Mouse (Mus musculus) ES-E14 (cell line): Measurements from ENCODE around the gene Fcf1. TPM values are rescaled to one million over a fixed set of nuclear protein-coding genes. Genes with fewer than 3 reads are reported as not detected.
A peak's percentile ranks its signal among the peaks of the same experiment; 100 is the strongest.

Experiments used
- DNase-seq: peaks from one replicate; pipeline ENCODE4 v3.0.0-alpha.2; 2013; ENCODE audit warnings: low read depth, low spot score
- H3K27ac ChIP-seq: 2 replicates; pipeline ENCODE4 v1.5.1; 2012; ENCODE audit warnings: low read depth, mild to moderate bottlenecking, low read length, moderate library complexity, mixed read lengths; ENCODE audit not compliant: poor library complexity, insufficient read depth, severe bottlenecking
- H3K36me3 ChIP-seq: 2 replicates; pipeline ENCODE4 v1.6.1; 2012; ENCODE audit warnings: mild to moderate bottlenecking, low read length, moderate library complexity, mixed read lengths; ENCODE audit not compliant: control insufficient read depth, poor library complexity, insufficient read depth, severe bottlenecking
- H3K4me1 ChIP-seq, 2 experiments: fragments of 150-350 bp in 1 of 2; sonication (generic) in 1 of 2; 2 replicates each; pipeline ENCODE4 v1.6.1; 2012; ENCODE audit warnings: low read length in 2 of 2, mild to moderate bottlenecking in 1 of 2, mixed read lengths in 1 of 2; ENCODE audit not compliant: control insufficient read depth in 2 of 2, insufficient read depth in 2 of 2, poor library complexity in 1 of 2
- H3K4me3 ChIP-seq, 2 experiments: fragments of 150-350 bp in 1 of 2; sonication (generic) in 1 of 2; 2 replicates each; pipeline ENCODE4 v1.5.1; 2012; ENCODE audit warnings: low read length in 2 of 2, low read depth in 1 of 2, mild to moderate bottlenecking in 1 of 2, mixed read lengths in 1 of 2; ENCODE audit not compliant: insufficient read depth in 1 of 2, poor library complexity in 1 of 2, severe bottlenecking in 1 of 2
- H3K9ac ChIP-seq: 2 replicates; pipeline ENCODE4 v1.6.1; 2012; ENCODE audit warnings: low read depth, mild to moderate bottlenecking, low read length, mixed read lengths; ENCODE audit not compliant: poor library complexity, insufficient read depth, severe bottlenecking
- H3K9me3 ChIP-seq: fragments of 150-350 bp; sonication (generic); 2 replicates; pipeline ENCODE4 v1.6.1; 2012; ENCODE audit warnings: low read depth, mild to moderate bottlenecking, low read length; ENCODE audit not compliant: control insufficient read depth, insufficient read depth
- MAFK ChIP-seq: IDR thresholded peaks from 2 replicates; pipeline ENCODE4 v1.6.1; 2014; ENCODE audit warnings: mild to moderate bottlenecking, low read depth, low read length, inconsistent platforms; ENCODE audit not compliant: insufficient read depth
- ZNF384 ChIP-seq: IDR thresholded peaks from 2 replicates; pipeline ENCODE4 v1.6.1; 2012; ENCODE audit warnings: low read depth, low read length, inconsistent platforms
- in situ Hi-C, 2 experiments: fragments of 600-800 bp; cut with MboI; formaldehyde crosslinking; loops; one replicate each; pipeline ENCODE4 v1.15.1; 2025; ENCODE audit warnings: low sequenced_read_pairs in 2 of 2, inconsistent platforms in 1 of 2; ENCODE audit not compliant: unreplicated experiment in 2 of 2
- total RNA-seq: library from RNA; depleted of rRNA; stranded (reverse); fragments of 300-350 nt; gene quantifications from 2 replicates; pipeline ENCODE4 v1.2.3, GENCODE M21; 2012; rRNA removed

Fcf1 gene
- total RNA-seq, 1 experiment: 156 TPM

DNA sequence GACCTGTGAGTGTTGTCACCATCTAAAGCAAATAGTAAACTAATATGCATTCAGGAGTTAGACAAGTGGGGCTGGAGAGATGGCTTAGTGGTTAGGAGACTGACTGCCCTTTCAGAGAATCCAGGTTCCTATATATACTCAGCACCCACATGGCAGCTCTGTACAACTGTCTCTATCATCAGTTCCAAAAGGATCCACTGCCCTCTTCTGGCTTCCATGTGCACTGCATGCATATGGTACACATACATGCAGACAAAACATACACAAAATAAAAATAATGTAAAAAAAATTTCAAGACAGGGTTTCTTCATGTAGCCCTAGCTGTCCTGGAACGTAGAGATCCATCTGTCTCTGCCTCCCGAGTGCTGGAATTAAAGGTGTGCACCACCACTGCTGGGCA is 62.0 kb downstream of the Fcf1 start:
- peak; percentile 19 for DNase-seq
- in situ Hi-C loops: no loop called here

More for the DNA sequence above, 62.0 kb downstream of the Fcf1 start:
- Histone ChIP-seq H3K9ac (no peak overlapping the region), H3K4me3 (no peak overlapping the region), H3K27ac (no peak overlapping the region), H3K36me3 (peaks cover 15% of the 10 kb centered on the region), H3K4me1 (no peaks in the 10 kb centered on the region), H3K9me3 (no peaks in the 10 kb centered on the region)
- TF ChIP-seq MAFK (no peak), ZNF384 (0 out of 2 replicates have a peak, but pooled peaks have one; percentile 46)

Other genes with a start within 250 kb of the Fcf1 start
- gene Npc2, start 197.7 kb upstream of the Fcf1 start, total RNA-seq: 84.5 and 106 TPM in 2 replicates
- 35.4 and 36.5 TPM in 2 replicates for gene Isca2, start 197.6 kb upstream of the Fcf1 start, total RNA-seq
- gene Ltbp2, start 94.4 kb upstream of the Fcf1 start, total RNA-seq: 1.8 and 2.7 TPM in 2 replicates
- 31.3 and 35.8 TPM in 2 replicates for gene Arel1, start within 50 bp of the Fcf1 start, total RNA-seq
- gene Ylpm1, start 25.4 kb downstream of the Fcf1 start, total RNA-seq: 33.4 and 38.8 TPM in 2 replicates
- 0.98 and 1.8 TPM in 2 replicates for gene Prox2, start 139.9 kb downstream of the Fcf1 start, total RNA-seq
- 85.3 and 98.8 TPM in 2 replicates for gene Dlst, start 139.9 kb downstream of the Fcf1 start, total RNA-seq
- 4.0 and 7.8 TPM in 2 replicates for gene Rps6kl1, start 180.4 kb downstream of the Fcf1 start, total RNA-seq
- 3.0 and 6.9 TPM in 2 replicates for gene Pgf, start 206.9 kb downstream of the Fcf1 start, total RNA-seq
- 109 and 136 TPM in 2 replicates for gene Eif2b2, start 248.6 kb downstream of the Fcf1 start, total RNA-seq